Mouse (Mus musculus): ENCODE data around the gene Vps26c. TPM values are rescaled to one million over a fixed set of nuclear protein-coding genes. Genes with fewer than 3 reads are reported as not detected.

The Vps26c gene
- total RNA-seq (2023) = 23.7 to 34.2 TPM (median 28.0 TPM) in 4 replicates

GRCm38 (mm10) chr16:94526344-94527151 lies at the start of gene Vps26c:
Gene Vps26c (minus strand): TSS chr16:94526830.

GRCm38 (mm10) chr16:94569229-94570176 lies 42.9 kb upstream of the Vps26c start, which contains the start of gene Dyrk1a:
Gene Dyrk1a (plus strand): TSS chr16:94570010.

Other genes with a start within 250 kb of the Vps26c start
- 45.4 to 57.2 TPM (median 51.3 TPM) in 4 replicates for gene Hlcs, start 213.3 kb downstream of the Vps26c start, total RNA-seq (2023)
- not detected in 4 replicates for gene Ripply3, start 198.4 kb downstream of the Vps26c start, total RNA-seq (2023)
- gene Ttc3, start 156.2 kb downstream of the Vps26c start, total RNA-seq (2023) = 66.1 to 82.6 TPM (median 75.6 TPM) in 4 replicates
- gene Pigp, start 155.0 kb downstream of the Vps26c start, total RNA-seq (2023) = 24.7 to 32.1 TPM (median 28.9 TPM) in 4 replicates
- gene Dyrk1a, start 43.2 kb upstream of the Vps26c start, total RNA-seq (2023) = 133 to 147 TPM (median 141 TPM) in 4 replicates